Mouse (Mus musculus): ENCODE results near the gene Il1f9. TPM values are rescaled to one million over a fixed set of nuclear protein-coding genes. Genes with fewer than 3 reads are reported as not detected.
"Not testable (repeated sequence)": the region's sequence is repeated elsewhere in the genome, so short reads cannot be mapped to it uniquely, and the experiment has no call there.

Il1f9 gene
- polyA plus RNA-seq (2015; fragmentation: Nextera tagmentation; extraction: Ambion mirVana), result 0.11 and 0.15 TPM in 2 replicates

- H3K4me1 ChIP-seq (replicated peaks; ENCODE audit: insufficient read depth, low read length), result no peaks in the 10 kb centered on the region
- H3K27me3 ChIP-seq (ENCODE audit: insufficient read depth, low read length), result no peaks in the 10 kb centered on the region
- WGBS, result 93% methylated on average over 1 of the region's 1 CpGs
- H3K4me2 ChIP-seq (ENCODE audit: low read length), result no peak within 1 kb of the TSS
- DNase-seq (ENCODE audit: low spot score), result no peak
- H3K9me3 ChIP-seq (replicated peaks; ENCODE audit: low read length), result no peaks in the 10 kb centered on the region
- H3K4me3 ChIP-seq (replicated peaks; ENCODE audit: low read depth, low read length), result no peak within 1 kb of the TSS
- H3K27ac ChIP-seq, result no peak within 1 kb of the TSS
- TF ChIP-seq CTCF (IDR thresholded peaks at IDR 0.05; ENCODE audit: low read depth), result no peak
- ATAC-seq (replicated peaks; ENCODE audit: low FRiP score, low read depth), result no peak
- H3K9ac ChIP-seq (ENCODE audit: low read depth, low read length), result no peak within 1 kb of the TSS
- no peaks in the 10 kb centered on the region for H3K36me3 ChIP-seq (ENCODE audit: insufficient read depth, low read length)
Observed at GRCm38 (mm10) chr2:24186176-24186575, at the start of gene Il1f9. TSS of gene Il1f9 (plus strand) at chr2:24186476.

GRCm38 (mm10) chr2:24152861-24153260, 33.4 kb upstream of the Il1f9 start, which contains the start of gene Il1f8:
TSS of gene Il1f8 (plus strand) at chr2:24153161.
- H3K27me3 ChIP-seq (ENCODE audit: insufficient read depth, low read length), result no peaks in the 10 kb centered on the region

GRCm38 (mm10) chr2:24181683-24182331, 4.5 kb upstream of the Il1f9 start:
- DNase-seq (ENCODE audit: low spot score) (peak; percentile 53), ATAC-seq (replicated peaks; ENCODE audit: low FRiP score, low read depth) (peak; percentile 69; the same call in 1 of the 2 replicates)
- not testable (repeated sequence) for H3K9me3 ChIP-seq (replicated peaks; ENCODE audit: low read length); H3K4me1 ChIP-seq (replicated peaks; ENCODE audit: insufficient read depth, low read length); H3K27me3 ChIP-seq (ENCODE audit: insufficient read depth, low read length); H3K27ac ChIP-seq; H3K36me3 ChIP-seq (ENCODE audit: insufficient read depth, low read length); H3K4me3 ChIP-seq (replicated peaks; ENCODE audit: low read depth, low read length); H3K9ac ChIP-seq (ENCODE audit: low read depth, low read length)
- peak overlapping the region; percentile 16; the same call in 1 of the 2 replicates for H3K4me2 ChIP-seq (ENCODE audit: low read length)
- WGBS, result 14% methylated on average over 14 of the region's 14 CpGs
- peak; percentile 69 for TF ChIP-seq CTCF (IDR thresholded peaks at IDR 0.05; ENCODE audit: low read depth)

More at GRCm38 (mm10) chr2:24152861-24153260, 33.4 kb upstream of the Il1f9 start, which contains the start of gene Il1f8:
- DNase-seq (ENCODE audit: low spot score) (no peak), ATAC-seq (replicated peaks; ENCODE audit: low FRiP score, low read depth) (no peak)
- TF ChIP-seq CTCF (IDR thresholded peaks at IDR 0.05; ENCODE audit: low read depth), result no peak
- no peak within 1 kb of the TSS for H3K9ac ChIP-seq (ENCODE audit: low read depth, low read length)
- no peaks in the 10 kb centered on the region for H3K4me1 ChIP-seq (replicated peaks; ENCODE audit: insufficient read depth, low read length)
- H3K27ac ChIP-seq, result no peak within 1 kb of the TSS
- no peaks in the 10 kb centered on the region for H3K9me3 ChIP-seq (replicated peaks; ENCODE audit: low read length)
- no peaks in the 10 kb centered on the region for H3K36me3 ChIP-seq (ENCODE audit: insufficient read depth, low read length)
- 69% methylated on average over 2 of the region's 2 CpGs for WGBS
- no peak within 1 kb of the TSS for H3K4me2 ChIP-seq (ENCODE audit: low read length)
- no peak within 1 kb of the TSS for H3K4me3 ChIP-seq (replicated peaks; ENCODE audit: low read depth, low read length)

- H3K4me2 ChIP-seq (ENCODE audit: low read length), result peak overlapping the region; percentile 16; the same call in 1 of the 2 replicates
- not testable (repeated sequence) for DNase-seq (ENCODE audit: low spot score)
- 51% methylated on average over 13 of the region's 13 CpGs for WGBS
Observed at GRCm38 (mm10) chr2:24182423-24183147, 3.7 kb upstream of the Il1f9 start.

GRCm38 (mm10) chr2:24184092-24184491, 2.2 kb upstream of the Il1f9 start:
- H3K27me3 ChIP-seq (ENCODE audit: insufficient read depth, low read length); H3K4me1 ChIP-seq (replicated peaks; ENCODE audit: insufficient read depth, low read length); ATAC-seq (replicated peaks; ENCODE audit: low FRiP score, low read depth); H3K9me3 ChIP-seq (replicated peaks; ENCODE audit: low read length); H3K4me3 ChIP-seq (replicated peaks; ENCODE audit: low read depth, low read length); H3K4me2 ChIP-seq (ENCODE audit: low read length); H3K9ac ChIP-seq (ENCODE audit: low read depth, low read length); H3K27ac ChIP-seq; H3K36me3 ChIP-seq (ENCODE audit: insufficient read depth, low read length); DNase-seq (ENCODE audit: low spot score): not testable (repeated sequence)

More at GRCm38 (mm10) chr2:24182423-24183147, 3.7 kb upstream of the Il1f9 start:
- not testable (repeated sequence) for H3K27me3 ChIP-seq (ENCODE audit: insufficient read depth, low read length); H3K4me3 ChIP-seq (replicated peaks; ENCODE audit: low read depth, low read length); H3K27ac ChIP-seq; H3K9me3 ChIP-seq (replicated peaks; ENCODE audit: low read length); ATAC-seq (replicated peaks; ENCODE audit: low FRiP score, low read depth); H3K4me1 ChIP-seq (replicated peaks; ENCODE audit: insufficient read depth, low read length); H3K36me3 ChIP-seq (ENCODE audit: insufficient read depth, low read length); H3K9ac ChIP-seq (ENCODE audit: low read depth, low read length)

- TF ChIP-seq CTCF (IDR thresholded peaks at IDR 0.05; ENCODE audit: low read depth), result no peak
- ATAC-seq (replicated peaks; ENCODE audit: low FRiP score, low read depth) (no peak), DNase-seq (ENCODE audit: low spot score) (no peak)
- 63% methylated on average over 6 of the region's 6 CpGs for WGBS
- H3K4me2 ChIP-seq (ENCODE audit: low read length), result no peak overlapping the region
- no peak overlapping the region for H3K9ac ChIP-seq (ENCODE audit: low read depth, low read length)
- no peak overlapping the region for H3K27ac ChIP-seq
- no peaks in the 10 kb centered on the region for H3K4me1 ChIP-seq (replicated peaks; ENCODE audit: insufficient read depth, low read length)
- no peaks in the 10 kb centered on the region for H3K27me3 ChIP-seq (ENCODE audit: insufficient read depth, low read length)
- no peaks in the 10 kb centered on the region for H3K9me3 ChIP-seq (replicated peaks; ENCODE audit: low read length)
- H3K4me3 ChIP-seq (replicated peaks; ENCODE audit: low read depth, low read length), result no peak overlapping the region
- H3K36me3 ChIP-seq (ENCODE audit: insufficient read depth, low read length), result no peaks in the 10 kb centered on the region
Observed at GRCm38 (mm10) chr2:24187585-24187984, 1.3 kb downstream of the Il1f9 start.
